8 mouse cellular contexts compared by ENCODE assay signal in genomic region chr1:130717291-130717871, GRCm38 (mm10). TPM values are rescaled to one million over a fixed set of nuclear protein-coding genes. Genes with fewer than 3 reads are reported as not detected.
DNase-seq lines count a peak whose midpoint lies in the region; ATAC-seq and TF ChIP-seq lines count a peak whose summit lies in the region.

Gene Yod1, plus strand, starts transcription at chr1:130717327.

- 0 out of 2 replicates have a peak, but pooled peaks have one; percentile 35 for TF ChIP-seq POLR2A in cortical plate, adult 2 months (IDR thresholded peaks at IDR 0.05; ENCODE audit: extremely low read depth, insufficient read depth, low read length)

- peak within 1 kb of the TSS; percentile 97 for H3K27ac ChIP-seq in cortical plate, adult 2 months (ENCODE audit: insufficient read depth, low read length)

- H3K4me3 ChIP-seq in cortical plate, adult 2 months (ENCODE audit: insufficient read depth, low read length): peak within 1 kb of the TSS; percentile 95

- H3K4me1 ChIP-seq in cortical plate, adult 2 months (ENCODE audit: control insufficient read depth, insufficient read depth, low read length): peaks cover 5% of the 10 kb centered on the region

- no peak for TF ChIP-seq CTCF in cortical plate, adult 2 months (IDR thresholded peaks at IDR 0.05; ENCODE audit: extremely low read depth, insufficient read depth, low read length)

- ATAC-seq in megakaryocyte, adult 5-6 weeks (ENCODE audit: poor library complexity, severe bottlenecking): peak; percentile 66

- peak; percentile 92 for DNase-seq in adipocyte (ENCODE audit: low spot score)
- DNase-seq in gastrocnemius, adult 8-10 months (ENCODE audit: low spot score in 2 of 2): peak; percentile 71 to 80
- DNase-seq in hindlimb bud, embryonic 11.5 days (ENCODE audit: extremely low spot score, low read depth, low spot score): peak; percentile 62
- peak; percentile 75 to 77 for DNase-seq in left cerebral cortex, adult 8-10 months (ENCODE audit: low spot score in 2 of 2)
- peak; percentile 90 for DNase-seq in right cerebral cortex, adult 18-20 months
- peak; percentile 94 for DNase-seq in urinary bladder, adult 2 months (ENCODE audit: low spot score)

RNA-seq across cellular contexts. Expression of gene Yod1, which starts in this region (rescaled TPM):
- 6.6 and 7.6 TPM in 2 replicates for polyA plus RNA-seq in cortical plate, adult 2 months (2012; rRNA removed)
- 1 to 10 TPM; 2.9 to 4.0 (median 3.4) TPM for total RNA-seq in gastrocnemius, adult 8-10 months (2022)
- 10 to 100 TPM; 14.2 to 16.7 (median 16.2) TPM for total RNA-seq in left cerebral cortex, adult 8-10 months (2022)
- 10.3 and 10.7 TPM in 2 replicates for total RNA-seq in megakaryocyte, adult 5-6 weeks (2015)
- 8.4 and 8.8 TPM in 2 replicates for total RNA-seq in megakaryocyte, adult 5-6 weeks (2017)
- 3.9 and 5.0 TPM in 2 replicates for polyA plus RNA-seq in urinary bladder, adult 2 months (2012; rRNA removed)

Comparison
In these comparisons a context has a peak if more than half of its experiments do, and no peak if none do; other contexts are left out.
1. Peak in every context shown above with its lines: DNase-seq, ATAC-seq, H3K4me3 ChIP-seq and H3K27ac ChIP-seq.